Mouse (Mus musculus) cerebellum, postnatal 25 days (tissue): ENCODE results near the gene Ifitm3.
"Not testable (repeated sequence)": the region's sequence is repeated elsewhere in the genome, so short reads cannot be mapped to it uniquely, and the experiment has no call there.

ENCODE experiments used
- DNase-seq, 2 experiments: peaks; one replicate each; pipeline ENCODE4 v3.0.0; 2021; ENCODE audit warnings: mixed read lengths in 2 of 2

Ifitm3 gene

GRCm38 (mm10) chr7:141032458-141033167 is 22.0 kb upstream of the Ifitm3 start:
- DNase-seq: no peak

- no peak for DNase-seq
Observed at GRCm38 (mm10) chr7:141030390-141030789, 19.8 kb upstream of the Ifitm3 start.

- DNase-seq: no peak
Observed at GRCm38 (mm10) chr7:141028831-141029230, 18.3 kb upstream of the Ifitm3 start, which contains the start of gene Gm17387. Gene Gm17387, plus strand, starts transcription at chr7:141029131.

- DNase-seq: no peak
Observed at GRCm38 (mm10) chr7:141026740-141027098, 16.1 kb upstream of the Ifitm3 start.

- no peak for DNase-seq
Observed at GRCm38 (mm10) chr7:141026097-141026739, 15.6 kb upstream of the Ifitm3 start.

GRCm38 (mm10) chr7:141024865-141025838 is 14.6 kb upstream of the Ifitm3 start:
- DNase-seq: no peak

- no peak for DNase-seq
Observed at GRCm38 (mm10) chr7:141021489-141022449, 11.2 kb upstream of the Ifitm3 start.

- no peak for DNase-seq
Observed at GRCm38 (mm10) chr7:141019028-141019427, 8.5 kb upstream of the Ifitm3 start.

GRCm38 (mm10) chr7:141017824-141018223 is 7.3 kb upstream of the Ifitm3 start, which contains the start of gene Ifitm6:
Gene Ifitm6, minus strand, starts transcription at chr7:141017924.
- DNase-seq: not testable (repeated sequence)

- DNase-seq: no peak
Observed at GRCm38 (mm10) chr7:141016707-141017697, 6.4 kb upstream of the Ifitm3 start.

- DNase-seq: no peak
Observed at GRCm38 (mm10) chr7:141011238-141011770, 734 bp upstream of the Ifitm3 start.

- DNase-seq: no peak
Observed at GRCm38 (mm10) chr7:141009665-141010064, 905 bp downstream of the Ifitm3 start.

GRCm38 (mm10) chr7:141008938-141009660 is 1.5 kb downstream of the Ifitm3 start:
- peak; percentile 49 to 79 for DNase-seq

GRCm38 (mm10) chr7:141008312-141008761 is 2.2 kb downstream of the Ifitm3 start:
- peak; percentile 19 to 23 for DNase-seq

GRCm38 (mm10) chr7:141006914-141007313 is 3.7 kb downstream of the Ifitm3 start:
- no peak for DNase-seq

- DNase-seq: no peak
Observed at GRCm38 (mm10) chr7:141006446-141006845, 4.1 kb downstream of the Ifitm3 start.

- DNase-seq: no peak
Observed at GRCm38 (mm10) chr7:141003248-141004010, 7.1 kb downstream of the Ifitm3 start.

- DNase-seq: no peak
Observed at GRCm38 (mm10) chr7:141000881-141001708, 9.5 kb downstream of the Ifitm3 start.
